Mouse (Mus musculus) T-helper 17 cell (primary cell): ENCODE data around the gene Kcnn1.

Source experiments
- in situ Hi-C, 2 experiments: fragments of 300-600 bp; cut with MboI, MseI; formaldehyde crosslinking; loops; 1 replicate in 1 of 2; 2 replicates in 1 of 2; pipeline ENCODE4 v1.15.1; 2025; ENCODE audit warnings: high pct_unique_total_duplicates in 2 of 2

Gene Kcnn1

DNA sequence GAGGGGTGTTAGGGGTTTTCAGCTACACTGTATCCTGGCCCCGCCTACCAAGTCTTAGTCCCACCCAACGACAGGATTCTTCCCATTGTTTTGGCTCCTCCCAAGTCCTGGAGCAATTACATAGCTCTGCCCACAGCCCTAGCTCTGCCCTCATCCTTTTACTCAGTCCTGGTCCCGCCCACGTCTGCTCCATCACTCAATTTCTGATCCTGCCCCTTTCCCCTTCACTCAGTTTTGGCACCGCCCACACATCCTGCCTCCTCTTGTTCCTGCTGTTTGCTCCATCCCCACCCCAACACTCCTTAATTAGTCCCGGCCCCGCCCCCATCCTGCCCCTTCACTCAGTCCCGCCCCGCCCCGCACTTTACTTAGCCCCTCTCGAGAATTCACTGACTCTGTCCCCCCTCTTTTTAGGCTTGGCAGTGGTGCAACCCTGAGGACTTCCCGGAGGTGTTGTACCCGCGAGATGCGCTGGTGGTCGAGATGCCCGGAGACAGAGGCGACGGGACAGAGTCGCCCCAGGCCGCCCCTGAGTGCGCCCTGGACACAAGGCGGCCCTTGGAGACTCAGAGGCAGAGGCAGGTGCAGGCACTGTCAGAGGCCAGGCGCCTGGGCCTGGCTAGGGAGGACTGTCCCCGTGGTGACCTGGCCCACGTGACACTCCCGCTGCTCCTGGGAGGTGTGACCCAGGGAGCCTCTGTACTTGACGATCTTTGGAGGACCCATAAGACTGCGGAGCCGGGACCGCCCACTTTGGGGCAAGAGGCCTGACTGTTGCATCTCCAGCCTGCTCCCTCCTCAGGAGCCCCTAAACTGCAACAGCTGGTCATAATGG lies 42.7 kb downstream of the Kcnn1 start:
- in situ Hi-C loops, result no loop called here

DNA sequence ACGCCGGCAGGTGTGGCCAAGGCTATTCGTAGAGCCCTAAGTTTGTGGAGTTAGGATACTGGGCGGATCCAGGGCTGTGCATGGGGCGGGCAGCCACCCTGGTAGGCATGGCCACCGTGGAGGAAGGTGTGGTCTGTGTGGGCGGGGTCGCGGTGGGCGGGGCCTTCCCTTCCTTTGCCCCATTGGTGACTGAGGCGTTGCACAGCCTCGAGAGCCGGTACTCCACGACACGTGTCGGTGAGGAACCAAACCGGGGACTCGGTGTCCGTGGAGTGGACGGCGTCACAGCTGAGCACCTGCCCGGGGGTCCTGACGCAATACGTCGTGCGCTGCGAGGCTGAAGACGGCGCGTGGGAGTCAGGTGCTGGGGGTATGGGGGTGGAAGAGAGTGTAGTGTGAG lies 46.4 kb downstream of the Kcnn1 start:
- in situ Hi-C loops, result no loop called here

DNA sequence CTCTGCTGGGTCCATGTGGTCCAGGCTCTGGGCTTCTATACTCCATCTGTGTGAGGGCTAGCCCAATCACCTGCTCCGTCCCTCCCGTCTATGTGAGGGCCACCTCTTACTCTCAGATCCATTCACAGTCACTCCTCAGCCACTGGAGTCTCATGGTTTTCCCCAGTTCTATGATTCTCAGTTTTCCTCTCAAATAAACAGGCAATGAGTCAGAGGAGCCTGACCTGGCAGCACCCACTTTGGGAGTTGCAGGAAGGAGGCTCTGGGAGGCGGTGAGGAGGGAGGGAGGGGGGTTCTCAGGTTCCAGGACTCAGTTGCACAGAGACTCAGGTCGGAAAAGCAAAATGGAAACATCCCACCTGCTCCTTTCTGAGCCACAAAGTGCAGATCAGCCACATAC lies 50.2 kb downstream of the Kcnn1 start:
- in situ Hi-C loops, result no loop called here

DNA sequence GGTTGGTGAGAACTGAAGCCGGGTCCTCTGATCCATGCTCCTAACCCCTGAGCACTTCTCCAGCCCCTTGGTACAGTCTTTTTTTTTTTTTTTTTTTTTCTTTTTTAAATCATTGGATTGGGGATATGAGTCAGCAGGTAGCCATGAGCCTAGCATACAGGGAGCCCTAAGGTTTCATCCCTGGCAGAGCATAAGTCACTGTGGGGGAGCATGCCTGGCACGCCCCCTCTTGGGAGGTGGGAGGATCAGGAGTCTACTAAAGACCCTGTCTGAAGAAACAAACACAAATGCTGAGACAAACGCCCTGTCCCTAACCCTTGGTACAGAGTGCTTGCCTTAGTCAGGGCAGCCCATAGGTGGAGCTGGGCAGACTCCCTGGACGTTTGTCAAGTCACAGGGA lies 51.0 kb downstream of the Kcnn1 start:
- in situ Hi-C loops, result no loop called here

DNA sequence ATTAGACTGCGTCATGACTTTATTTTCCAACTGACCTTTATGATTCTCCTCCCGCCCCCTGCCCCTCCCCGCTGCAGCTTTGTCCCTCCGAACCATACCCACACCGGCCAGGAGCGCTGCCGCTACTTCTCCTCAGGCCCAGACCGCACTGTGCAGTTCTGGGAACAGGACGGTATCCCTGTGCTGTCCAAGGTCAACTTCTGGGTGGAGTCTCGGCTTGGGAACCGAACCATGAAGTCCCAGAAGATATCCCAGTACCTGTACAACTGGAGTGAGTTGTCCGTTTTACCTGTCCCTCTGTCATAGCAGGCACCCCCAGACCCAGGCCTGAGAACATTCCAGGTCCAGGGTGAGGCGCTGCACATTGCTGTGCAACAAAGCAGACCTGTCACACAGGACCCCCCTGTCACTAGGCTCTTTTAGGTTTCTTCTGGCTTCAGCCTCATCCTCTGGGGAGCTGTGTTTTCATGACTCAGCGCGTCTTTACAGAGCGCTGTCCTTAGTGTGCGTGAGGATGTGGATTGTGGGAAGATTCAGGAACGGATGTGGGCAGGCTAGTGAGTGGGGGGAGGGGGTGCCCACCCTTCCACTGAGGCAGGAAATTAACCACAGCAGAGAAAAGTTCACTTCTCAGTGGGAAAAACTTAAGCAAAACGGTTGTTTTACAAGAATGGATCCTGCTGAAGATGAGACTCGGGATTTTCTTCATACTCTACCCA lies 51.9 kb downstream of the Kcnn1 start:
- in situ Hi-C loops, result no loop called here

DNA sequence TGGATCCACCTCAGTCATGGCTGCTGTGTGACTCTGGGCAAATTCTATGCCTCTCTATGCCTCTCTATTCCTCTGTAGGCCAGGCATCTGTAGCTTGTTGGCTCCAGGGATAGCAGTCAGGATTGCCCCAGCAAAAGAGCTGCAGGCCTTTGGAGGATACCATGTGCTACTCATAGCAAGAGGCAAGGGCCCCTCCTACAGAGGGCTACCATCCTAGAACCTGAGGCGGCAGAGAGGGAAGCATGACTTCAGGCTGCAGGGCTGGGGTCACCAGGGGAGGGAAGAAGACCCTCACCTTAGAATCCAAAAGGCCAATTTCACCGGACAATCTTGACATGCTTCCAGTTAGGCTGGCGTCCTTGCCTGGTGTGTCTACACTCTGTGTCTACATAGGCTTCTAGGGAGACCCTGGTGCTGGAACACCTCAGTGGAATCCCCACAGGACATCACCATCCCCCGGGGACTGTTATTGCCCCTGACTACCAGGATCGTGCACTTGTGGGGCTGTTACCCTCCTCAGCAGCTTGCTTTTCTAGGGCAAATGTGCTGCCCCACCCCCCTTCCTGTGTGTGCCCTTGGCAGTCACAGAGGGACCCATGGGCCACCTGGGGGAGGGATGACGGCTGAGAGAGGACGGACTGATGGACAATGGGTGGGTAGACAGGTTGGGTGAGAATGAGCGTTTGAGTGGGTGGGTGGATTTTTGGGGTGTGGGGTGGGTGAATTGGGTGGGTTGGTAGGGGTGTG lies 53.9 kb downstream of the Kcnn1 start:
- in situ Hi-C loops, result no loop called here

DNA sequence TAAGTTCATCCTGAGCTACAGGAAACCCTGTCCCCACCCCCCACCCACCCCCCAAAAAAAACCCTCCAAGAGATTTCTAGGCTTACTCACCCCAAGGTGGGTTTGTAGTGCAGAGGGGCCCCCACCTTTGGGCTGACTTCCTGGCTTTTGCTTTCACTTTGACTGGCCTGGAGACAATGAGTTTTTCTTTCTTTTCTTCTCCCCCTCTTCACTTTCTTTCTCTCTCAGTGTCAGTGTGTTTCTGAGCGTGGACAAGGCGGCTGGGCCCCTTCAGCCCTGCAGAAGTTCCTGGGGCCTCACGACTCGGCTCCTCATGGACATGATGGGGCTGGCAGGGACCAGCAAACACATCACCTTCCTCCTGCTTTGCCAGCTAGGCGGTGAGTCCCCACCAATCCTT lies 54.8 kb downstream of the Kcnn1 start, which contains the start of gene Il12rb1:
TSS of gene Il12rb1 (plus strand) at position 211 of the 400 bp plus-strand sequence.
- in situ Hi-C loops, result no loop called here

DNA sequence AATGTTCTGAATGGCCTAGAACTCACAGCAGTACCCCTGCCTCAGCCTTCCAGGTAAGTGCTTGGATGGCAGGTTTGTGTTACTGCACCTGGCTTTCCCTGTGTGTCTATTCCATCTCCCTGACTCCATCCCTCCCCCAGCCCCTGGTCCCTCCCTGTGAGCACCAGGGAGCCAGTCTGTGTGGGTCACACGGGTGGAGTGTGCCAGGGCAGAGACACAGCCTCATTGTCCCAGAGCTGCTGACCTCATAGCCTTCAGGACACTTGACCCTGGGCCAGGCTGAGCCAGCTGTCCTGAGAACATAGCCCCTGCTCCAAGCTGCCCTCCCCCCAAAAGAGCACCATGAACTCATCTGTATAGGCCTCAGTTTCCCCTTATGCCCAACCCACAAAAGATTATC lies 55.8 kb downstream of the Kcnn1 start:
- in situ Hi-C loops, result no loop called here

DNA sequence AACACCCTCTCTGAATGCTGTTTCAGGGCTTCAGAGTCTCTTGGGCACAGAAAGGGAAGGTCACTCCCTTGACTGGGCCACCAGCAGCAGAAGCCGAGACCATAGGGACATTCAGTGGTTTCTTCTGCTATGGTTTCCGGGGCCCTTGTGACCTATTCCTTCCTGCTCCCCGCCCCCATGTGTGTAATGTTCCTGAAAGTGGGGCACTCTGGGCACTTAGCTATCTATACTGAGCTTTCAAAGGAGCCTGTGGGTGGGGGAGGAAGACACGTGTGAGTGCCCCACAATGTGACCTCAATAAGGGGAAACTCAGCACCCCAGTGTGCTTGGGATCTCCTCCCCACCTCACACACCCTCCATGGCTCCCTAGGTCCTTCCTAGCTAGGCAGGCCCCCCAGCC lies 56.5 kb downstream of the Kcnn1 start:
- in situ Hi-C loops, result no loop called here

DNA sequence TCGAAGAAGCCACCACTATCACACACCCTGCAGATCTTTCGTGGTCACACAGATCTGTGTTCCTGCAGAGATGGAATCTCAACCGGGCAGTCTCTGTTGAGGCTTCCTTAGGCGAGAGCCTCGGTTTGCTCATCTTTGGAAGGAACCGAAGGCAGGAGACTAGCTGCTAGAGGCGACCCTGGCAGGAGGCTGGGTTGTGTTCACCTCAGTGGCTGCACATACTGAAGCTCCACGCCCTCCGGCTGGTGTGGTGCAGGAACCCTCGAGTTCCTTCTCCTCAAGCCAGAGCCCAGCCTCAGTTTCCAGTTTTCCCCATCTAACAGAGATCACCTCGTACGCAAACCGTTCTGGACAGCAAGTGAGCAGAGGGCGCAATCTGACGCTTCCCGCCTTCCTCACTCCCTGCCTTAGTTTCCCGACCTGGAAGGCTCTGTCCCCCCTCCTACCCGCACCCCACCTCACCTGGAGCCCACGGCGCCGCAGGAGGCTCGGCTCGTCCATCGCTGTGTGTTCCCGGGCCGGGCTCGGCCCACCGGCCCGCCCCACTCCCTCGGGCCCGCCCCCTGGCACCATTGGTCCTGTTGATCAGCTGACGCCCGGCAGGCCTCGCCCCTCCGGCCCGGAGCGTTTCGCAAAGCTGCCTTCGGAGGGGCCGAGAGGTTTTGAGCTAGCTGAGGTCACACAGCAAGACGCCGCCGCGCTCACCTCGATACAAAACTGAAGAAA lies 58.4 kb downstream of the Kcnn1 start, which contains the start of gene Mast3:
TSS of gene Mast3 (minus strand) at position 574 of the 726 bp plus-strand sequence.
- in situ Hi-C loops, result no loop called here

DNA sequence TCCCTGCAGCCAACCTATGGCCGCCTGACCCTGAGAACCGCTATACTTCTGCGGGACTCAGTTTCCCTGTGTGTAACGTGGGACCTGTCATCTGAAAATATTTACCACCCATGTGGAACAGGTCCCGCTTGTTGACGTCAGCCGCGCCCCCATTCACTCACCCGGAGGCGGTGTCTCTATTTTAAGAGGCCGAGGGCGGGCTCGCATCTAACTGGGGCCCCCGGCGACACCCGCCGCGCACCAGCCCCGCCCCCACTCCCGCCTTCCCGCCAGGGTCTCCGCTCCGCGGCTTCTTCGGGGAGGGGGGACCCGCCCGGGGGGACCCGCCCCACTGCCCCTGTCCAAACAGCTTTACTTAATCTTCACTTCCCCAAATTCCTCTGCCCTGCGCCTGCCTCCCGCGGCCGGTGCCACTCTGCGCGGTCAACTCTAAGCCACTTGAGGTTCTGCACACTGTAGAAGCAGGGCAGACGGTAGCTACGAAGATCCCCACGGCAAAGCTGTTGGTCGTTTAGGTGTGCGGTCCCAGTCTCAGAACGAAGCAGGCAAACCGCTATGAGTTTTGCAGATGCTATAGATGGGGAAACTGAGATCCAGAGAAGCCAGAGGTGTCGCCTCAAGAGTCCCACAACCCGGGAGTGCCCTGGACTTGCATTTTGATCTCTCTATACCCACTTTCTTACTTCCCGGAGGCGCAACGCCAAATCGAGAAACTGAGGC lies 59.1 kb downstream of the Kcnn1 start:
- in situ Hi-C loops, result no loop called here

DNA sequence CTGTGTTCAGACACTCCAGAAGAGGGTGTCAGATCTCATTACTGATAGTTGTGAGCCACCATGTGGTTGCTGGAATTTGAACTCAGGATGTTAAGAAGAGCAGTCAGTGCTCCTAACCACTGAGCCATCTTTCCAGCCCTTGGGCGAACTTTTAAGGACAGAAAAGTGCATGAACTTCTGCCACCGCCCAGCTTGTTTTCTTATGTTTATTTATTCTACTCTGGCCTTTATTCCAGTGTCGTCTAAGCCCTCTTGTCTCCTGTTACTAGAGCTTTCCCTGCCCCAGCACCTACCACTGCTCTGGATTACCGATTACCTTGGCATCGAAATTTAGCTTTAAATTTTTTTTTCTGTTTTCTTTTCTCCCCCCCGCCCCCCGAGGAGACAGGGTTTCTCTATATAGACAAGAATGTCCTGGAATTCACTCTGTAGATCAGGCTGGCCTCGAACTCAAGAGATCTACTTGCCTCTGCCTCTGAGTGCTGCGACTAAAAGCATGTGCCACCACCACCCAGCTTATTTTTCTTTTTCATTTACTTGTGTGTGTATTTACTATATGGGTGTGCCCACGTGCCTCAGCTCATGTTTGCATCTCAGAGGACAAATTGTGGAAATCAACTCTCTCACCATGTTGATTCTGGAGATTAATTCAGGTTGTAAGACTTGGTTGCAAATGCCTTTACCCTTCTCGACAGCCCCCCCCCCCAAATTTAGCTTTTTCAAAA lies 60.1 kb downstream of the Kcnn1 start:
- in situ Hi-C loops, result no loop called here

DNA sequence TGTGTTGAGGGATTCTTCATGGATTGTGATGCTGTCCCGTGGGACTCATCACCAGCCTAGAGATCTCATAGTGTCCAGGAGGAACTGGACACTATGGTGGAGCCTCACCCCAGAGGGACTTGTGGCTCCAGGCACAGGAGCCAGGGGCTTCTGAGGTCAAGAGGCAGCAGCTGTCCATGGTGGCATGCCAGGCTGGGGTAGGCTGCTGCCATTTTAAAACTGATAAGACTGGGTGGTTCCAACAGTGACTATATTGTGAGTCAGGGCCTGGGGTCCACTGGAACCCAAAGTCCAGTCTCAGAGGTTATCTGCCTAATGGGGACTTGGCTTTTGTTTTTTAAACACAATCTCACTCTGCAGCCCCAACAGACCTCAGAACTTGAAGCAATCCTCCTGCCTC lies 61.2 kb downstream of the Kcnn1 start:
- in situ Hi-C loops, result no loop called here

DNA sequence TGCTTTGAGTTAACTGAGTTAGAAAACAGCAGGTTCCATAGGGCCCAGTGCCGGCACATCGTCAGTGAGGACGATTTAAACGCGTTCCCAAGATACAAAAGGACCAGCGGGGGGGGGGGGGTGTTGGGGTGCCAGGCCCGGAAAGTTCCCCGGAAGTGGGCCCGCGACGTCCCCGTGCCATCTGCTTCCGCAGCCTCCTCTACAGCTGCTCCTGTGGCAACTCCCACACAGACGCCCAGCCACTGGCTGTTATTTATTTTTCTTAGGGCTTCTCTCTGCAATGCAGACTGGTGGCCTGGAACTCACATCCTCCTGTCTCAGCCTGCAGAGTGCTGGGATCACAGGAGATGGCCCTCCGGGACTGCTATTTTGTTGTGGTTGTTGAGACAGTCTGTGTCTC lies 61.9 kb downstream of the Kcnn1 start:
- in situ Hi-C loops, result no loop called here

DNA sequence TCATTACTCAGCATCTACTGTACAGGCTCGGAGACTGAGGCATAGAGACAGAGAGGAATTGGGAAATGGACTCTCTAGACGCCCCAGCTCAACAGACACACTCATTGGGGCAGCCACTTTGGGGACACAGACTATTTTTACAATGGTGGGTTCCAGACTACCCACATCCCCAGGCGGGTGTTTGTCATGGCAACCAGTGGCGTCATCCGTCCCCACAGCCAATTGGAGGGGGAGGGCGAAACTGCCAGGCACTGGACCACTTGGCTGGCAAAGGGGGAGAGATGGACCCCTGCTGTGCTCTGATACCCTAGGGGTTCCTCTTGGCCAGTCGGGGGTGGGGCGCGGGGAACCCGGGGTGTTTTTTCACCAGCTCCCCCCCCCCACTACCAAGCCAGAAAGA lies 62.4 kb downstream of the Kcnn1 start:
- in situ Hi-C loops, result no loop called here

DNA sequence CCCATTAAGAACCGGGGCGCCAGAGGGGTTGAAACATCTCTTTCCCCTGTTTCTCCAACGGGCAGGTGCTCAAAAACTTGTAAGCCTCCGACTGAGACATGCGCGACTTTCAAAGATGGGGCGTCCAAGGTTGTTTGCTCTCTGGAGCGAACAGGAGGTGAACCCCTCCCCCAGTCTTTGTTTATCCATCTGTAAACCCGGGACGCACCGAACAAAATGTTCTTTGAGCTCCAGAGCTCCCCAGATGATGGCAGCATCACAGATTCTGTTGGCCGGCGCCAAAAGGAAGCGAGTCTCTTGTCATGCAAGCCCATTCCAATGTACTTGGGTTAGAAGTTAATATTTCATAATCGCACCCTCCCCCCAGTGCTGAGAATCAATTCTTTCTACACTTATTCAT lies 64.8 kb downstream of the Kcnn1 start:
- in situ Hi-C loops, result loop anchor here (10.0 kb wide), 2 partner anchors 667 to 1537 kb away; partner anchors contain the start of genes Abhd8 (in 1 of the 2), Dda1 (in 1 of the 2) and Mrpl34 (in 1 of the 2)

DNA sequence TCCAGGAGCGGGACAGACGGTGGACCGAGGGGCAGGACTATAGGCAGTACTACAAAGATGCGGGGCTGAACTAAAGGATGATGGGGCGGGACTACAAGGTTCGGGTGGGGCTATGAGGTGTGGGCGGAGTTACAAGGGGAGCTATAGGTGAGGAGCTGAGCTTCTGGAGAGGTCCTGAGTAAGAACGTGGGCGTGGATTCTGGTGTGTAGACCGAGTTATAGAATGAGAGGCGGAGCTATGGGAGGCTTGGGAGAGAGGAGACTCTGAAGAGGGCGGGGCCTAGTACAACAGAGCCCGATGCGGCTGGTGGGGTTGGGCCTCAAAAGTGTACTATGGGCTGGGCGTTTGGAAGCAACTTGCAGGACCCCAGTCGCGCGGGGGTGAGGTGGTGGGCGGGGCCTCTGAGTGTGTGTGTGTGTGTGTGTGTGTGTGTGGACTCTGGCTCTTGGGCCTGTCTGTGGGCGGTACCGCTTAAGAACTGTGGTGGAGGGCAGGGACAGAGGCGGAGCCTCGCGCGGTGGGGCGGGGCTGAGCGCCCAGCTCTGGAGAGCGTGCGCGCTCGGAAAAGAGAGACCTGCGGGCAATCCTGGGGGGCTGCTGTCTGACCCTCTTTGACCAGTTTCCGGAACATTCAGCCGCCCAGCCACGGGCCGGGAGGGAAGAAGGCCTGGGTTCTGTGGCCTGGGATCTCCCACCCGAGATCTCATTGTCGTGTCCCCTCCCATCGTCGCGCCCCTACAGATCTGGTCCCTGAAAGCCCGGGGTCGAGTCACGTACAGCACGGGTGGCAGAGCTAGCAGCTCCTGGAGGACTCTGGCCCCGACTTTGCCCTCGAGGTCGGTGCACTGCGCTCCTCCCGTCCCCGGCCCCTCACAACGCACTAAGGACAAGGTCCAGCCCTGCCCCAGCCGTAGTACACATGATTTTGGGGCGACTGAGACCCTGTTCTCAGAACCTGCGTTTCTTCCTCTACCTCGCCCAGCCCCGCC lies 65.7 kb downstream of the Kcnn1 start:
- in situ Hi-C loops, result loop anchor here (10.0 kb wide), 2 partner anchors 667 to 1537 kb away; partner anchors contain the start of genes Abhd8 (in 1 of the 2), Dda1 (in 1 of the 2) and Mrpl34 (in 1 of the 2)

DNA sequence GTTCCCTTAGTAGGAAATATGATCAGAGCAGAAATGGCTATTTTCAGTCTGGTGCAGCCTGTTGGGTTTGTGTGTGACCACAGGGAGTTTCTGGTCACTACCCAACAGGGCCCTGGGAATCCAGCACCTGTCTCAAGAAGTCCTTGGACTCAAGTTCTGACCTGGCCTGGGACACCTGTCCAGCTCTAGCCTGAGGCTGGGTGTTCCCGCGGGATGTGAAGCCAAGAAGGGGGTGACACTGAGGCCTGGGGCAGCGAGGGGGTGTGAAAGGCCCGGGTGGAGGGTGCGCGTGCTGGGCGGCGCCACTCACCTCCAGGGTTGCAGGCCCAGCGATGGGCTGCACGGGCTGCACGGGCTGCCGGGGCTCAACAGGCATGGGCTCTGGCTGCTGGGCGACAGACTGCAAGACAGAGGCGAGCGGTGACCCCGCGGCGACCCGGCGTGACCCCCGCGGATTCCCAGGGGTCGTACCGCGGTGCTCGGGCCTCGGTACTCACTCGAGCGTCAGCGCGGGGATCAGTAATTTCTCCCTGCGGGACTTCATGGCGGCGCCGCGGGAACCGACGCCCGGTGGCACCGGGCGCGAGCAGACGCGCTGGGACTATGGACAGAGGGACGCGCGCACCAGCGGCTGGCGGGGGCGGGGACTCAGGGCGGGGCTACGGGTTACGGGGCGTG lies 66.5 kb downstream of the Kcnn1 start:
- in situ Hi-C loops, result loop anchor here (10.0 kb wide), 2 partner anchors 668 to 1538 kb away; partner anchors contain the start of genes Abhd8 (in 1 of the 2), Dda1 (in 1 of the 2) and Mrpl34 (in 1 of the 2)
